Mouse (Mus musculus) liver, embryonic 15.5 days (tissue): ENCODE measurements around the gene Pnldc1. TPM values are rescaled to one million over a fixed set of nuclear protein-coding genes. Genes with fewer than 3 reads are reported as not detected.
A peak's percentile ranks its signal among the peaks of the same experiment; 100 is the strongest.
"Not testable (repeated sequence)": the region's sequence is repeated elsewhere in the genome, so short reads cannot be mapped to it uniquely, and the experiment has no call there.

ENCODE experiments used
- ATAC-seq: fragments of 200-750 bp; cut with Nextera tagmentation; 2 replicates; pipeline ENCODE4 v1.8.0; 2017; ENCODE audit warnings: moderate number of reproducible peaks, mild to moderate bottlenecking, moderate library complexity; ENCODE audit not compliant: insufficient read depth
- H3K27ac ChIP-seq: fragments of 300-500 bp; sonication (generic); replicated peaks from 2 replicates; pipeline ENCODE4 v1.5.1; 2015; ENCODE audit warnings: mild to moderate bottlenecking, inconsistent platforms
- H3K27me3 ChIP-seq: fragments of 300-500 bp; sonication (generic); 2 replicates; pipeline ENCODE4 v1.6.1; 2015; ENCODE audit warnings: mild to moderate bottlenecking, inconsistent platforms
- H3K36me3 ChIP-seq: fragments of 300-500 bp; sonication (generic); replicated peaks from 2 replicates; pipeline ENCODE4 v1.6.1; 2015; ENCODE audit warnings: moderate library complexity, mild to moderate bottlenecking, inconsistent platforms
- H3K4me1 ChIP-seq: fragments of 300-500 bp; sonication (generic); replicated peaks from 2 replicates; pipeline ENCODE4 v1.6.1; 2015; ENCODE audit warnings: inconsistent platforms
- H3K4me2 ChIP-seq: fragments of 300-500 bp; sonication (generic); 2 replicates; pipeline ENCODE4 v1.6.1; 2015; ENCODE audit warnings: moderate library complexity, mild to moderate bottlenecking, inconsistent platforms
- H3K4me3 ChIP-seq: fragments of 300-500 bp; sonication (generic); replicated peaks from 2 replicates; pipeline ENCODE4 v1.5.1; 2015; ENCODE audit warnings: mild to moderate bottlenecking, inconsistent platforms
- H3K9ac ChIP-seq: fragments of 300-500 bp; sonication (generic); 2 replicates; pipeline ENCODE4 v1.6.1; 2015; ENCODE audit warnings: moderate library complexity, mild to moderate bottlenecking, inconsistent platforms
- H3K9me3 ChIP-seq: fragments of 300-500 bp; sonication (generic); replicated peaks from 2 replicates; pipeline ENCODE4 v1.6.1; 2016; ENCODE audit warnings: inconsistent platforms
- WGBS: fragments of 180-500 bp; shearing (Covaris S2); methylation state at CpG from one replicate; pipeline ENCODE4 v1.1.7; 2015; ENCODE audit warnings: mixed read lengths; ENCODE audit not compliant: insufficient replicate concordance; 5-methylcytosine and 5-hydroxymethylcytosine counted together
- polyA plus RNA-seq: library from polyadenylated mRNA; unstranded; fragments of >200 nt; fragmentation: Nextera tagmentation; extraction: Ambion mirVana; gene quantifications from 2 replicates; pipeline ENCODE4 v1.2.1, GENCODE M21; 2015

Pnldc1 gene
- polyA plus RNA-seq, 1 experiment from 2014 or later: 0.40 TPM

GRCm38 (mm10) chr17:12904349-12904748 is 5.7 kb downstream of the Pnldc1 start:
- no peak overlapping the region for H3K27ac ChIP-seq
- no peaks in the 10 kb centered on the region for H3K27me3 ChIP-seq
- H3K9ac ChIP-seq: no peak overlapping the region
- H3K9me3 ChIP-seq: no peaks in the 10 kb centered on the region
- H3K4me1 ChIP-seq: no peaks in the 10 kb centered on the region
- no peak overlapping the region for H3K4me3 ChIP-seq
- no peak overlapping the region for H3K4me2 ChIP-seq
- peaks cover 36% of the 10 kb centered on the region for H3K36me3 ChIP-seq
- 59% methylated on average over 1 of the region's 1 CpGs for WGBS
- no peak for ATAC-seq

GRCm38 (mm10) chr17:12903372-12904333 is 6.4 kb downstream of the Pnldc1 start:
- H3K4me3 ChIP-seq: no peak overlapping the region
- H3K9ac ChIP-seq: no peak overlapping the region
- H3K27ac ChIP-seq: no peak overlapping the region
- ATAC-seq: no peak
- no peaks in the 10 kb centered on the region for H3K4me1 ChIP-seq
- WGBS: 68% methylated on average over 12 of the region's 12 CpGs
- H3K36me3 ChIP-seq: peaks cover 36% of the 10 kb centered on the region
- no peaks in the 10 kb centered on the region for H3K9me3 ChIP-seq
- H3K27me3 ChIP-seq: no peaks in the 10 kb centered on the region
- no peak overlapping the region for H3K4me2 ChIP-seq

GRCm38 (mm10) chr17:12902291-12902690 is 7.7 kb downstream of the Pnldc1 start:
- no peak overlapping the region for H3K4me3 ChIP-seq
- peaks cover 36% of the 10 kb centered on the region for H3K36me3 ChIP-seq
- H3K4me2 ChIP-seq: no peak overlapping the region
- H3K9ac ChIP-seq: no peak overlapping the region
- H3K27me3 ChIP-seq: no peaks in the 10 kb centered on the region
- H3K9me3 ChIP-seq: no peaks in the 10 kb centered on the region
- 89% methylated on average over 6 of the region's 6 CpGs for WGBS
- H3K4me1 ChIP-seq: no peaks in the 10 kb centered on the region
- H3K27ac ChIP-seq: no peak overlapping the region
- ATAC-seq: no peak

- not testable (repeated sequence) for H3K27me3 ChIP-seq, H3K9me3 ChIP-seq, ATAC-seq, H3K27ac ChIP-seq, H3K4me3 ChIP-seq, H3K4me1 ChIP-seq, H3K4me2 ChIP-seq, H3K9ac ChIP-seq
- H3K36me3 ChIP-seq: peaks cover 17% of the 10 kb centered on the region
- 56% methylated on average over 2 of the region's 2 CpGs for WGBS
These were observed 11.4 kb downstream of the Pnldc1 start for GRCm38 (mm10) chr17:12898607-12899006.

- no peak overlapping the region for H3K4me3 ChIP-seq
- H3K36me3 ChIP-seq: peaks cover 11% of the 10 kb centered on the region
- no peak overlapping the region for H3K9ac ChIP-seq
- no peak overlapping the region for H3K27ac ChIP-seq
- no peak overlapping the region for H3K4me2 ChIP-seq
- no peaks in the 10 kb centered on the region for H3K4me1 ChIP-seq
- no peaks in the 10 kb centered on the region for H3K9me3 ChIP-seq
- ATAC-seq: no peak
- no peaks in the 10 kb centered on the region for H3K27me3 ChIP-seq
- 88% methylated on average over 5 of the region's 5 CpGs for WGBS
These were observed 12.4 kb downstream of the Pnldc1 start for GRCm38 (mm10) chr17:12897674-12898073.

GRCm38 (mm10) chr17:12892033-12892432 is 18.0 kb downstream of the Pnldc1 start:
- 75% methylated on average over 9 of the region's 9 CpGs for WGBS
- no peaks in the 10 kb centered on the region for H3K27me3 ChIP-seq
- H3K36me3 ChIP-seq: no peaks in the 10 kb centered on the region; the same call in none of the 2 replicates
- no peak overlapping the region for H3K9ac ChIP-seq
- no peaks in the 10 kb centered on the region for H3K4me1 ChIP-seq
- H3K27ac ChIP-seq: no peak overlapping the region
- H3K4me3 ChIP-seq: no peak overlapping the region
- H3K4me2 ChIP-seq: no peak overlapping the region
- H3K9me3 ChIP-seq: no peaks in the 10 kb centered on the region
- ATAC-seq: no peak

- H3K9me3 ChIP-seq: no peaks in the 10 kb centered on the region
- H3K4me3 ChIP-seq: no peak overlapping the region
- H3K27ac ChIP-seq: no peak overlapping the region
- H3K4me2 ChIP-seq: no peak overlapping the region
- H3K36me3 ChIP-seq: no peaks in the 10 kb centered on the region; the same call in 1 of the 2 replicates
- ATAC-seq: no peak
- WGBS: 62% methylated on average over 4 of the region's 4 CpGs
- H3K4me1 ChIP-seq: no peaks in the 10 kb centered on the region
- H3K9ac ChIP-seq: no peak overlapping the region
- H3K27me3 ChIP-seq: no peaks in the 10 kb centered on the region
These were observed 19.0 kb downstream of the Pnldc1 start for GRCm38 (mm10) chr17:12891054-12891453.

GRCm38 (mm10) chr17:12887021-12887775 is 22.8 kb downstream of the Pnldc1 start:
- no peaks in the 10 kb centered on the region for H3K9me3 ChIP-seq
- H3K4me3 ChIP-seq: no peak overlapping the region
- H3K36me3 ChIP-seq: no peaks in the 10 kb centered on the region; the same call in 1 of the 2 replicates
- no peak overlapping the region for H3K4me2 ChIP-seq
- H3K4me1 ChIP-seq: no peaks in the 10 kb centered on the region
- no peak overlapping the region for H3K27ac ChIP-seq
- WGBS: 73% methylated on average over 15 of the region's 15 CpGs
- H3K9ac ChIP-seq: no peak overlapping the region
- no peaks in the 10 kb centered on the region for H3K27me3 ChIP-seq
- ATAC-seq: no peak

GRCm38 (mm10) chr17:12886620-12887019 is 23.4 kb downstream of the Pnldc1 start:
- Histone ChIP-seq H3K9me3 (no peaks in the 10 kb centered on the region), H3K4me1 (no peaks in the 10 kb centered on the region), H3K36me3 (no peaks in the 10 kb centered on the region; the same call in 1 of the 2 replicates), H3K4me3 (no peak overlapping the region), H3K27me3 (no peaks in the 10 kb centered on the region), H3K4me2 (no peak overlapping the region), H3K27ac (no peak overlapping the region), H3K9ac (no peak overlapping the region)
- 38% methylated on average over 6 of the region's 6 CpGs for WGBS
- no peak for ATAC-seq

- no peak for ATAC-seq
- H3K4me1 ChIP-seq: 0 out of 2 replicates have a peak, but pooled peaks cover 4% of the 10 kb centered on the region
- H3K9ac ChIP-seq: no peak overlapping the region
- H3K36me3 ChIP-seq: no peaks in the 10 kb centered on the region
- 53% methylated on average over 1 of the region's 1 CpGs for WGBS
- H3K4me3 ChIP-seq: no peak overlapping the region
- no peak overlapping the region for H3K4me2 ChIP-seq
- H3K27ac ChIP-seq: no peak overlapping the region
- no peaks in the 10 kb centered on the region for H3K9me3 ChIP-seq
- peaks cover 3% of the 10 kb centered on the region; the same call in 1 of the 2 replicates for H3K27me3 ChIP-seq
These were observed 28.8 kb downstream of the Pnldc1 start for GRCm38 (mm10) chr17:12881216-12881615.

GRCm38 (mm10) chr17:12880178-12880577 is 29.9 kb downstream of the Pnldc1 start:
- H3K4me2 ChIP-seq: peak overlapping the region; percentile 35; the same call in 1 of the 2 replicates
- H3K4me1 ChIP-seq: 0 out of 2 replicates have a peak, but pooled peaks cover 4% of the 10 kb centered on the region
- 2% methylated on average over 14 of the region's 14 CpGs for WGBS
- H3K9ac ChIP-seq: no peak overlapping the region
- H3K27ac ChIP-seq: no peak overlapping the region
- peaks cover 3% of the 10 kb centered on the region; the same call in 1 of the 2 replicates for H3K27me3 ChIP-seq
- H3K36me3 ChIP-seq: no peaks in the 10 kb centered on the region
- ATAC-seq: peak; percentile 49; the same call in 1 of the 2 replicates
- H3K9me3 ChIP-seq: no peaks in the 10 kb centered on the region
- H3K4me3 ChIP-seq: no peak overlapping the region
